Mouse (Mus musculus) right cerebral cortex, postnatal 4 days (tissue): Measurements from ENCODE around the gene Psmd13.

Experiments
- DNase-seq: peaks from one replicate; pipeline ENCODE4 v3.0.0-alpha.2; 2022

Gene Psmd13

GRCm38 (mm10) chr7:140946311-140946710 lies 64.5 kb downstream of the Psmd13 start:
- DNase-seq = no peak

- DNase-seq = no peak
Observed at GRCm38 (mm10) chr7:140946980-140947379, 65.2 kb downstream of the Psmd13 start.

GRCm38 (mm10) chr7:140948161-140948560 lies 66.4 kb downstream of the Psmd13 start:
- no peak for DNase-seq
